Mouse (Mus musculus) heart, postnatal 10 days (tissue): ENCODE results near the gene Rara. TPM values are rescaled to one million over a fixed set of nuclear protein-coding genes. Genes with fewer than 3 reads are reported as not detected.

Experiments used
- DNase-seq, 2 experiments: peaks; one replicate each; pipeline ENCODE4 v3.0.0; 2021
- intact Hi-C: fragments of 180-260 bp; cut with DNase I; formaldehyde crosslinking; loops from one replicate; pipeline ENCODE4 v1.15.1; 2025
- total RNA-seq, 2 experiments: library from RNA; stranded (reverse); gene quantifications; 2 replicates each; pipeline ENCODE4 v1.2.3; 2021

The Rara gene
- total RNA-seq, 2 experiments from 2014 or later = 31.9 to 33.0 TPM

DNA sequence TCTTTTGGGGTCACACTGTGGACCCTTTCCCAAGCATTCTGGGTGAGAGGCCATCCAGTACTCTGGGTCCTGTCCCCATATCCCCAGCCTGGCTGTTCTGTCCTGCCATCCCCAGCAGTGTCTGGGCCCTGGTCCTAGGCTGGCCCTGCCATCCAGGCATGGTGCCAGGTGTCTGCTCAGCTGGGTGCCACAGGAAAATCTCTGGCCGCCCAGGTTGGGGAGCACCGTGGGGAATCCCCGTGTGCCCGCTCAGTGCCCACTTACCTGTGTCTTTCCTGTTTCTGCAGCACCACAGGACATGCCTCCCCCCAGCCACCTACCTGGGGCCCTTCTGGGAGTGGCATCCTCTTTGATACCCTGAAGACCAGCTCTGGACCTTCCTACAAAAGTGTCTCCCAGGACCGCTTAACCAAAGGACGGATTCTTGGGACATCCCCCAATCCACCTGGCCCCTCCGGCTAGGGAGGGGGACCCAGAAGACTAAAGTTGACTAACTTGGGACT lies 22.4 kb downstream of the Rara start:
- intact Hi-C loops = no loop called here
- peak; percentile 72 to 74 for DNase-seq

GRCm38 (mm10) chr11:98950484-98950883 lies 22.9 kb downstream of the Rara start:
- intact Hi-C loops = no loop called here
- DNase-seq = peak in 1 of 2 experiments; percentile 32

- intact Hi-C loops = no loop called here
- DNase-seq = peak; percentile 96 to 97
Measured at GRCm38 (mm10) chr11:98951026-98951906, 23.6 kb downstream of the Rara start.

DNA sequence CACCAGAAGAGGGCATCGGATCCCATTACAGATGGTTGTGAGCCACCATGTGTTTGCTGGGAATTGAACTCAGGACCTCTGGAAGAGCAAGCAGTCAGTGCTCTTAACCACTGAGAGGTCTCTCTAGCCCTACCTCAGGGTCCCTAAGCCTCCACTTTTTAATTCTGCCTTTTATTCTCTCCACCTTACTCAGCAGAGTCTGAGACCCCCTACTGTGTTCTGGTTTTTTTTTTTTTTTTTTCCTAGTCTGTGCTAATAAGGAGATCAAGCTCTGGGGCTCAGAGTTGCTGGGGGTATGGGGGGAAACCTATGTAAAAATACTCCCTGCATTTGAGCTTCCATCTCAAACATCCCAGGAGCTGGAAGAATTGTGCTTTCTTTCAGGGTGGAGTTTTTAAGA lies 24.5 kb downstream of the Rara start:
- intact Hi-C loops = no loop called here

GRCm38 (mm10) chr11:98952736-98953135 lies 25.1 kb downstream of the Rara start:
- DNase-seq = no peak
- intact Hi-C loops = no loop called here

More for the DNA sequence above, 24.5 kb downstream of the Rara start:
- DNase-seq = no peak

DNA sequence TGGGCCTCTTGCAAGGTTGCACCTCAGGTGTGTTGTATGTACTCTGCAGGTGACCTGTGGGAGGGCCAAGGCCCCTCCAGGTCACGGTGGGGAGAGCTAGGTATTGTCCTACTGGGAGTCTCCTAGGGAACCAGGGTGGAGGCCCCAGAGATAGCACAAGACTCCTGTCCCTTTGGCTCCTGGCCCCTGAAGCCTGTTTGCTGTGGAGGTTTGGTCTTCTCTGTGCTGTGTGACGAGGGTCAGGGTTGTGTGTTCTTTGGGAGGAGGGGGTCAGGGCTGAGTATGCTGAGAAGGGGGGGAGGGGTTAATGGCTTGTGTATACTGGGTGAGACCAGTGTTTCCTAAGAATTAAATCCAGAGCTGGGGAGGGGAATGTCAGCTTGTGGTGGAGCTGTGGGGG lies 25.7 kb downstream of the Rara start:
- peak in 1 of 2 experiments; percentile 14 for DNase-seq
- intact Hi-C loops = no loop called here

GRCm38 (mm10) chr11:98953835-98954320 lies 26.3 kb downstream of the Rara start:
- no peak for DNase-seq
- intact Hi-C loops = loop anchor here (2.0 kb wide), 1 partner anchor 13 kb away; no protein-coding TSS in a partner anchor

GRCm38 (mm10) chr11:98954373-98954772 lies 26.8 kb downstream of the Rara start:
- intact Hi-C loops = loop anchor here (2.0 kb wide), 1 partner anchor 14 kb away; no protein-coding TSS in a partner anchor
- peak; percentile 85 to 91 for DNase-seq

GRCm38 (mm10) chr11:98954801-98955706 lies 27.4 kb downstream of the Rara start:
- DNase-seq = peak; percentile 45 to 55
- intact Hi-C loops = loop anchor here (2.0 kb wide), 1 partner anchor 14 kb away; no protein-coding TSS in a partner anchor

DNA sequence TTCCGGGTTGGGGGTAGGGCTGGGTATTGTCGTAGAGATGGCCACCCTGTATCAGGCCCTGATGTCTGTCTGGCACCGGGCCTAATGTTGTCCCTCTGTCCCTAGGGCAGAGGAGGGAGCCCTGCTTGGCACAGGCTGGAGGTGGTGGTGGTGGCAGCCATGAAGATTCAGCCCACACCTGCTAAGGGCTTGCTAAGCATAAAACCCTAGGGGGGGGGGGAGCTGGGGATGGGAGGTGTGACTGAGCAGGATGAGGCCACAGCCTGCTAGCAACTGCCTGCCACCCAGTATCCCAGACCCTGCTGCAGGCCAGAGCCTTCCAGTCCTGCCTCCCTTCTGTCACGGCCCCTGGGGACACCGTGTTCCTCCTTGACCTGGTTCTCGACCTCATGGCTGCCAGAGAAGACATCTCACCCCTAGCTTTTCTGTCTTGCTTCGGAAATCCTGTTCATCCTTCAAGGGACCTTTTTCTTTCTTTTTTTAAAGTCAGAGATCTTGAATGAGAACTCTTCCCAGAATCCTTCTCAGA lies 28.2 kb downstream of the Rara start:
- DNase-seq = peak in 1 of 2 experiments; percentile 26
- intact Hi-C loops = loop anchor here (2.0 kb wide), 1 partner anchor 15 kb away; no protein-coding TSS in a partner anchor

GRCm38 (mm10) chr11:98956340-98956739 lies 28.7 kb downstream of the Rara start:
- intact Hi-C loops = no loop called here
- no peak for DNase-seq

DNA sequence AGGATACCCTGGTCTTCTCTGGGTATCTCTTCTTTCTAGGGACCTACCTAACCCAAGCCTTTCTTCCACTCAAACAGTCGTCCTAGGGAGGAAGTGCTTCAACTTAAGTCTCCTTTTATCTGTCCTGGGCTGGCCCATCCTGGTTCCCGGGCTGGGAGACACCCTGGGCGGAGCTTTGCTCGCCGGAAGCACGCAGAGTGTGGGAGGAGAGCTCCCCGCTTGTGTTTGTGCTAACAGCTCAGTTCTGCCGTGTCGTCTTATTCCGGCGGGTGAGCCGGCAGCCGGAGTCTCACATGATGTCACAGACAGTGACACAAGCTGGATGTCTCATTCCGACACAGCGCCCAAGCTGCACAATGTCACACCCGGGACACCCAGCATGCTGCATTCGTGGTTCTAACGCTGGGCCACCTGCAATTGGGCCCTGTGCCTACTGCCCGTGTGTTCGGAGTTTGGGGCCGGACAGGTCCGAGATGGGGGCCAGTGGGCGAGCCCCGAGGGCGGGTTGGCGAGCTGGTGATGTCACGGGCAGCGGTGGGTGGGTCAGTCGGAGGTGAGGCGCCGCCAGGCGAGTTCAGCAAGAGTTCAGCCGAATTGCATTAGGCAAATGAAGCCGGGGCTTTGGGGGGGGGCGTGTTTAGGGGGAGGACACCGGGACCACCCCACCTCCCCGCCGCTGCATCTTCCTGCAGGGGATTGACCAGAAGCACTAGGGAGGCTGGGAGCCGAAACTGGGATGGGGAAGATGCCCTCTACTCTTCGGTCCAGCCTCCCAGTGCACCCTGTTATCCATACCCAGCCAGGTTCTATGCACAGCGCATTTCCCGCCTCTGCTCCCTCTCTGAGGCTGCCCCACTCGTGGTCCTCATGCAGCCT lies 32.1 kb downstream of the Rara start:
- peak; percentile 90 to 91 for DNase-seq
- intact Hi-C loops = loop anchor here (2.0 kb wide), 1 partner anchor 23 kb away; no protein-coding TSS in a partner anchor

GRCm38 (mm10) chr11:98960313-98960906 lies 32.8 kb downstream of the Rara start:
- peak; percentile 86 to 88 for DNase-seq
- intact Hi-C loops = loop anchor here (2.0 kb wide), 1 partner anchor 24 kb away; no protein-coding TSS in a partner anchor

- intact Hi-C loops = loop anchor here (2.0 kb wide), 1 partner anchor 24 kb away; no protein-coding TSS in a partner anchor
- DNase-seq = peak; percentile 63 to 64
Measured at GRCm38 (mm10) chr11:98961051-98961592, 33.5 kb downstream of the Rara start.

- peak; percentile 12 to 21 for DNase-seq
Measured at GRCm38 (mm10) chr11:98961766-98962165, 34.1 kb downstream of the Rara start.

DNA sequence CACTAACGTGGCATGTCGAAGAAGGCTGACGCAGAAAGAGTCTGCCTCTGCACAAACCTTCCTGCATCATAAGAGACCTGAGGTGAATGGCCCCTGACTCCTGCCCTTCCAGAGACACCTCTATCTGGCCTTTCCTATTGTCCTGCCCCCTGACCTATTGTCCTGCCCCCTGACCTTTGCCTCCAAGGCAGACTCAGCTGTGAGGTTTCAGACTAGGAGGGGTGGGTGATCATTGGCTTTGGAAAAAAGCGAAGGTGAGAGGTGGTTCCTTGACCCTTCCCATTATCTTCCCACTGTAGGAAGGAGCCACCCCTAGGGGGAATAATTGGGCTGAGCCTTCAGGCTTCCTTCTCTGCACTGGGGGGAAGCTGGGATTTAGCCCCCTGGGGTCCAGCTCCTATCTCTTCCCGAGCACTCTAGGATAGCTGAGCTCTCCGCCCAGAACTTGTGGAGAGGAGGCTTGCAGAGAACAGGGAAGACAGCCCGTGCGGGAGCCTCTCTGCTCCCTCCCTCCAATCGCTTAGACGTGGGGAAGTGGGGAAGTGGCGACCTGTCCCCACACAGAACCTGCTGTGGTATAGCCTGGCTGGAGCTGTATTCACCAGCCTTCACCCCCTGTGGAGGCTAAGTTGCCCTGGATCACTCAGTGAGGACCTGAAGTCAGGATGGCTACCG lies 34.9 kb downstream of the Rara start:
- no peak for DNase-seq
- intact Hi-C loops = no loop called here

More at GRCm38 (mm10) chr11:98961766-98962165, 34.1 kb downstream of the Rara start:
- intact Hi-C loops = loop anchor here (2.0 kb wide), 1 partner anchor 25 kb away; no protein-coding TSS in a partner anchor

GRCm38 (mm10) chr11:98963191-98964021 lies 35.8 kb downstream of the Rara start:
- intact Hi-C loops = no loop called here

More at GRCm38 (mm10) chr11:98963191-98964021, 35.8 kb downstream of the Rara start:
- peak; percentile 92 to 95 for DNase-seq
